Mouse (Mus musculus) bone marrow macrophage, adult 2 months (primary cell): Measurements from ENCODE around the gene Cops7b.

Experiments used
- CTCF ChIP-seq: IDR thresholded peaks from 2 replicates; pipeline ENCODE4 v1.5.1; 2012; ENCODE audit warnings: low read depth, mild to moderate bottlenecking, low read length, moderate library complexity
- POLR2A ChIP-seq: IDR thresholded peaks from 2 replicates; pipeline ENCODE4 v1.6.1; 2012; ENCODE audit warnings: mild to moderate bottlenecking, low read depth, low read length, borderline replicate concordance

- TF ChIP-seq POLR2A = no peak
- no peak for TF ChIP-seq CTCF
Measured at GRCm38 (mm10) chr1:86600117-86600516, 17.4 kb downstream of the Cops7b start.
